Mouse (Mus musculus): ENCODE data around the gene Atn1. TPM values are rescaled to one million over a fixed set of nuclear protein-coding genes. Genes with fewer than 3 reads are reported as not detected.
A peak's percentile ranks its signal among the peaks of the same experiment; 100 is the strongest.

Atn1 gene
- total and polyA plus RNA-seq, 3 experiments: 1.6 to 43.2 TPM; not detected in 1

DNA sequence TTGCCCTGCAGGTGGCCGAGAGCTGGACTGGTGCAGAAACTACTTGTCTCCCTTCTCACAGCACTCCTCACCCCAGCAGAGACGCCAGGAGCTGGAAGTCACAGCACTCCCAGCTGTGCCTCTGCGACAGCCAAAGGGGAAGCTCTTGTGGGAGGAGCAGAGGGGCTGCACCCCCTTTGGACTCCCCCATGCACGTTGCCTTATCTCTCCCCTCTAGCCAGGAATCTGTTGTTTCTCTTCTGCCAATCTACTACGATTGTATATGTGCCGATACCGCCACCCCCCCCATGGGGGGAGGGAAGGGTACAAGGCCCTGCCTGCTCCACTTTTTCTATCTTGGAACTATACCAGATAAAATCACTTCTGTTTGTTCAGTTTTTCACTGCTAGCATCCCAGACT is 52.5 kb downstream of the Atn1 start (continued):
- TF ChIP-seq HCFC1 (IDR thresholded peaks at IDR 0.05; ENCODE audit: low read depth, low read length): no peak
- TF ChIP-seq POLR2AphosphoS5 (IDR thresholded peaks at IDR 0.05; ENCODE audit: borderline replicate concordance, low read depth, low read length): no peak; the same call in 1 of the 2 replicates
- TF ChIP-seq MXI1 (IDR thresholded peaks at IDR 0.05; ENCODE audit: low read depth, low read length): no peak
- TF ChIP-seq GATA1 (IDR thresholded peaks at IDR 0.05; ENCODE audit: low read depth, low read length): peak; percentile 74
- TF ChIP-seq BHLHE40 (IDR thresholded peaks at IDR 0.05; ENCODE audit: borderline replicate concordance, low read depth, low read length): no peak
- TF ChIP-seq MAX (IDR thresholded peaks at IDR 0.05; ENCODE audit: low read length): no peak
- no peak; the same call in 1 of the 2 replicates for TF ChIP-seq ZMIZ1 (IDR thresholded peaks at IDR 0.05; ENCODE audit: low read depth, low read length)
- TF ChIP-seq USF1 (IDR thresholded peaks at IDR 0.05; ENCODE audit: low read depth, low read length): no peak
- no peak for TF ChIP-seq TAL1 (IDR thresholded peaks at IDR 0.05; ENCODE audit: low read length)
- TF ChIP-seq E2F4 (IDR thresholded peaks at IDR 0.05; ENCODE audit: borderline replicate concordance, low read depth, low read length): no peak
- TF ChIP-seq ZKSCAN1 (IDR thresholded peaks at IDR 0.05; ENCODE audit: low read depth, low read length): no peak
- no peak for TF ChIP-seq MEF2A (IDR thresholded peaks at IDR 0.05; ENCODE audit: extremely low read depth, insufficient replicate concordance, low read depth, low read length, poor library complexity, severe bottlenecking)
- TF ChIP-seq GABPA (IDR thresholded peaks at IDR 0.05; ENCODE audit: low read depth, low read length): no peak
- TF ChIP-seq SMC3 (IDR thresholded peaks at IDR 0.05; ENCODE audit: low read depth, low read length): no peak
- no peak for TF ChIP-seq ZNF384 (IDR thresholded peaks at IDR 0.05; ENCODE audit: low read depth, low read length)
- TF ChIP-seq ETS1 (IDR thresholded peaks at IDR 0.05; ENCODE audit: low read depth, low read length): peak; percentile 61
- peak; percentile 14; the same call in 1 of the 2 replicates for TF ChIP-seq POLR2AphosphoS2 (IDR thresholded peaks at IDR 0.05; ENCODE audit: low read length)
- no peak for TF ChIP-seq JUND (IDR thresholded peaks at IDR 0.05; ENCODE audit: low read depth, low read length)
- TF ChIP-seq MYB (IDR thresholded peaks at IDR 0.05; ENCODE audit: low read depth, low read length): no peak
- TF ChIP-seq ELF1 (IDR thresholded peaks at IDR 0.05; ENCODE audit: low read depth, low read length): no peak
- 0 out of 2 replicates have a peak, but pooled peaks have one; percentile 14 for TF ChIP-seq TBP (IDR thresholded peaks at IDR 0.05; ENCODE audit: low read depth, low read length)
- TF ChIP-seq SIN3A (IDR thresholded peaks at IDR 0.05; ENCODE audit: low read length): peak; percentile 57
- peak in 1 of 2 experiments; percentile 58; a peak in 2 of 4 replicates for TF ChIP-seq EP300 (IDR thresholded peaks at IDR 0.05; ENCODE audit: low read depth in 1 of 2, low read length in 2 of 2)
- no peak; the same call in 1 of the 2 replicates for TF ChIP-seq NELFE (IDR thresholded peaks at IDR 0.05; ENCODE audit: low read depth, low read length)

- Histone ChIP-seq H3K9me3 (replicated peaks; ENCODE audit: insufficient read depth, low read length) (no peaks in the 10 kb centered on the region), H3K27ac (ENCODE audit: control insufficient read depth, low read depth, low read length) (no peak overlapping the region), H3K27me3 (ENCODE audit: control insufficient read depth in 1 of 2, insufficient read depth in 2 of 2, low read length in 2 of 2) (no peaks in the 10 kb centered on the region), H3K9ac (ENCODE audit: control insufficient read depth, low read depth, low read length, poor library complexity, severe bottlenecking) (no peak overlapping the region), H3K4me3 (ENCODE audit: control insufficient read depth in 1 of 2, insufficient read depth in 1 of 2, low read depth in 2 of 2, low read length in 2 of 2) (no peak overlapping the region), H3K36me3 (ENCODE audit: control insufficient read depth in 1 of 2, insufficient read depth in 2 of 2, low read length in 2 of 2) (peaks cover 13 to 19% of the 10 kb centered on the region in 2 experiments), H3K79me2 (ENCODE audit: control insufficient read depth, insufficient read depth, low read length, poor library complexity) (peaks cover 15% of the 10 kb centered on the region), H3K4me1 (ENCODE audit: control insufficient read depth in 1 of 2, insufficient read depth in 2 of 2, low read length in 2 of 2) (peaks cover 0 to 5% of the 10 kb centered on the region in 2 experiments; a peak in 2 of 4 replicates)
- peak; percentile 84 for DNase-seq (ENCODE audit: low read depth, low spot score)
- TF ChIP-seq POLR2A (IDR thresholded peaks at IDR 0.05; ENCODE audit: control insufficient read depth in 1 of 2, insufficient read depth in 1 of 2, low read depth in 1 of 2, low read length in 2 of 2, poor library complexity in 1 of 2) (peak in 1 of 2 experiments; percentile 40; a peak in 1 of 4 replicates), RAD21 (IDR thresholded peaks at IDR 0.05; ENCODE audit: low read depth, low read length) (peak; percentile 36), GATA1 (IDR thresholded peaks at IDR 0.05; ENCODE audit: low read depth, low read length) (no peak), CHD2 (IDR thresholded peaks at IDR 0.05; ENCODE audit: low read length) (no peak), ZNF384 (IDR thresholded peaks at IDR 0.05; ENCODE audit: low read depth, low read length) (no peak), UBTF (IDR thresholded peaks at IDR 0.05; ENCODE audit: borderline replicate concordance, insufficient read depth, low read depth, low read length) (no peak), ZC3H11A (IDR thresholded peaks at IDR 0.05; ENCODE audit: low read depth, low read length) (no peak), SMC3 (IDR thresholded peaks at IDR 0.05; ENCODE audit: low read depth, low read length) (peak; percentile 74), CTCF (IDR thresholded peaks at IDR 0.05 in 2 of 3, conservative IDR thresholded peaks at IDR 0.05 in 1 of 3; ENCODE audit: control insufficient read depth in 1 of 3, insufficient read depth in 1 of 3, low read depth in 2 of 3, low read length in 3 of 3, poor library complexity in 1 of 3, severe bottlenecking in 1 of 3) (peak; percentile 77 to 96 (median 81)), SIN3A (IDR thresholded peaks at IDR 0.05; ENCODE audit: low read length) (no peak), NELFE (IDR thresholded peaks at IDR 0.05; ENCODE audit: low read depth, low read length) (no peak), MEF2A (IDR thresholded peaks at IDR 0.05; ENCODE audit: extremely low read depth, insufficient replicate concordance, low read depth, low read length, poor library complexity, severe bottlenecking) (no peak), NRF1 (IDR thresholded peaks at IDR 0.05; ENCODE audit: insufficient read depth, low read depth, low read length, poor library complexity, severe bottlenecking) (no peak), GABPA (IDR thresholded peaks at IDR 0.05; ENCODE audit: low read depth, low read length) (no peak), ZKSCAN1 (IDR thresholded peaks at IDR 0.05; ENCODE audit: low read depth, low read length) (no peak), EP300 (IDR thresholded peaks at IDR 0.05; ENCODE audit: low read depth in 1 of 2, low read length in 2 of 2) (no peak), MAFK (IDR thresholded peaks at IDR 0.05; ENCODE audit: borderline replicate concordance, low read depth, low read length) (no peak), POLR2AphosphoS5 (IDR thresholded peaks at IDR 0.05; ENCODE audit: borderline replicate concordance, low read depth, low read length) (no peak; the same call in 1 of the 2 replicates), CHD1 (IDR thresholded peaks at IDR 0.05; ENCODE audit: low read depth, low read length) (no peak), POLR2AphosphoS2 (IDR thresholded peaks at IDR 0.05; ENCODE audit: low read length) (0 out of 2 replicates have a peak, but pooled peaks have one; percentile 2), TAL1 (IDR thresholded peaks at IDR 0.05; ENCODE audit: low read length) (no peak)
Observed at GRCm38 (mm10) chr6:124702784-124703103, 53.6 kb downstream of the Atn1 start.
